ENCODE assay signal across 8 mouse cellular contexts in the genomic region with DNA sequence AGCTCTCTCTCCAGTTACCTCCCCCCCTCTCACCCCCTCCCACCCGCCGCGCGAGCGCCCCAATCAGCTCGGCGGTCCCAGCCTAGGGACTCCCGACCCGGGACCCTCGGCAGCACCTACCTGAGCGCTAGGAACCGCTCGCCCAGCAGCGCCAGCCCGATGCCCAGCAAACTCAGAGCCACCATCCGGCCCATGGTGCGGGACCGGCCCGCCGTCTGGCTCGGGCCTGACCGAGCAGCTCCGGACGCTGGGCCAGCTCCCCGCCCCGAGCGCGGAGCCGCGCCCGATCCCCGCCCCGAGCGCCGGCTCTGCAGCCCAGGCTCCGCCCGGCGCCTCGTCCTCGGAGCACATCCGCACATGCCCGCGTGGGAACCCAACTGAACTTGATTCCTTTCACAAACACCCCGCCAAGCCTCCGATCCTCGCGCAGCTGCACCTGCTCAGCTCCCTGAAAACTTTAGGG. TPM values are rescaled to one million over a fixed set of nuclear protein-coding genes. Genes with fewer than 3 reads are reported as not detected.
DNase-seq lines count a peak whose midpoint lies in the region; ATAC-seq and TF ChIP-seq lines count a peak whose summit lies in the region.

A gene (minus strand): TSS at position 364 of the 463 bp plus-strand sequence.

- peak; percentile 50 for DNase-seq in ES-CJ7 (ENCODE audit: low read depth, low spot score)
- peak; percentile 75 for DNase-seq in c-Kit-negative CD71-positive TER-119-positive erythroid progenitor cells, embryonic 14.5 days (ENCODE audit: low read depth, low spot score)
- DNase-seq in forebrain, postnatal 0 days, result peak; percentile 52
- peak; percentile 87 for DNase-seq in heart, postnatal 4 days
- peak in 1 of 2 experiments; percentile 24 for DNase-seq in layer of hippocampus, adult 8-10 months (ENCODE audit: low spot score in 2 of 2)
- peak; percentile 90 for DNase-seq in lung, postnatal 10 days
- peak; percentile 71 for DNase-seq in ovary, postnatal 14 days (ENCODE audit: low spot score)
- peak; percentile 89 for DNase-seq in thymus, postnatal 4 days

- peak within 1 kb of the TSS; percentile 58 for H3K4me3 ChIP-seq in forebrain, postnatal 0 days (ENCODE audit: low read depth, low read length)

- no peaks in the 10 kb centered on the region; the same call in 1 of the 2 replicates for H3K27me3 ChIP-seq in forebrain, postnatal 0 days (ENCODE audit: insufficient read depth, low read length)

- peak within 1 kb of the TSS; percentile 41 for H3K9ac ChIP-seq in forebrain, postnatal 0 days

- peak; percentile 91 for ATAC-seq in forebrain, postnatal 0 days

- peak within 1 kb of the TSS; percentile 62; the same call in 1 of the 2 replicates for H3K27ac ChIP-seq in forebrain, postnatal 0 days (ENCODE audit: low read depth, low read length)

- no peaks in the 10 kb centered on the region for H3K9me3 ChIP-seq in forebrain, postnatal 0 days (ENCODE audit: low read length)

- under 1% methylated on average over 44 of the region's 47 CpGs for WGBS in forebrain, postnatal 0 days

- H3K4me1 ChIP-seq in forebrain, postnatal 0 days (ENCODE audit: insufficient read depth), result no peaks in the 10 kb centered on the region

- H3K4me2 ChIP-seq in forebrain, postnatal 0 days (ENCODE audit: low read depth), result peak within 1 kb of the TSS; percentile 98

- no peak for TF ChIP-seq CTCF in forebrain, postnatal 0 days (IDR thresholded peaks at IDR 0.05; ENCODE audit: low read depth)

- no peaks in the 10 kb centered on the region for H3K36me3 ChIP-seq in forebrain, postnatal 0 days (ENCODE audit: insufficient read depth)

RNA-seq across cellular contexts. Expression of the gene that starts here (rescaled TPM):
- 14.7 and 16.8 TPM in 2 replicates for total RNA-seq in forebrain, postnatal 0 days (2014; rRNA removed)
- 12.8 and 29.1 TPM in 2 replicates for polyA plus RNA-seq in forebrain, postnatal 0 days (2015; fragmentation: Nextera tagmentation; extraction: Ambion mirVana)
- 10 to 100 TPM; 22.8 to 24.7 TPM for total RNA-seq in heart, postnatal 4 days (2021)
- total RNA-seq in layer of hippocampus, adult 8-10 months (2022), result 10 to 100 TPM; 19.6 to 21.8 (median 20.3) TPM
